Mouse (Mus musculus) CH12.LX (cell line): ENCODE measurements around the gene Olfml2a. TPM values are rescaled to one million over a fixed set of nuclear protein-coding genes. Genes with fewer than 3 reads are reported as not detected.
A peak's percentile ranks its signal among the peaks of the same experiment; 100 is the strongest.

Experiments used
- DNase-seq: peaks from one replicate; pipeline ENCODE4 v3.0.0-alpha.2; 2013; ENCODE audit errors: extremely low read depth
- H3K27ac ChIP-seq: 2 replicates; pipeline ENCODE4 v1.5.1; 2012; ENCODE audit warnings: low read depth, mild to moderate bottlenecking, control low read depth, moderate library complexity; ENCODE audit not compliant: insufficient read depth
- H3K27me3 ChIP-seq: replicated peaks from 2 replicates; pipeline ENCODE3; 2012; ENCODE audit warnings: inconsistent platforms
- H3K36me3 ChIP-seq, 2 experiments: replicated peaks in 1 of 2; 2 replicates each; pipeline versions ENCODE3 to v1.6.1; 2012; ENCODE audit warnings: inconsistent platforms in 1 of 2, low read length in 1 of 2, mild to moderate bottlenecking in 1 of 2, mixed read lengths in 1 of 2, moderate library complexity in 1 of 2; ENCODE audit not compliant: control insufficient read depth in 1 of 2, insufficient read depth in 1 of 2
- H3K4me1 ChIP-seq, 2 experiments: 2 replicates each; pipeline ENCODE4 v1.6.1; 2012; ENCODE audit warnings: inconsistent platforms in 1 of 2, moderate library complexity in 1 of 2; ENCODE audit not compliant: insufficient read depth in 2 of 2, control insufficient read depth in 1 of 2
- H3K4me2 ChIP-seq: 2 replicates; pipeline ENCODE4 v1.6.1; 2012; ENCODE audit warnings: low read depth, mild to moderate bottlenecking, control low read depth; ENCODE audit not compliant: poor library complexity, insufficient read depth, severe bottlenecking
- H3K4me3 ChIP-seq, 3 experiments: fragments of 150-350 bp in 1 of 3; sonication (generic) in 1 of 3; replicated peaks in 1 of 3; 2 replicates each; pipeline versions ENCODE3 to v1.5.1; 2011 to 2012; ENCODE audit warnings: low read depth in 2 of 3, low read length in 2 of 3, mild to moderate bottlenecking in 2 of 3, moderate library complexity in 2 of 3, control low read depth in 1 of 3, improper control_type of control experiment in 1 of 3, inconsistent platforms in 1 of 3, mixed read lengths in 1 of 3; ENCODE audit not compliant: poor library complexity in 1 of 3
- H3K79me2 ChIP-seq: replicated peaks from 2 replicates; pipeline ENCODE4 v1.6.1; 2012; ENCODE audit warnings: mild to moderate bottlenecking, moderate library complexity; ENCODE audit not compliant: control insufficient read depth, poor library complexity, insufficient read depth, severe bottlenecking; ENCODE audit errors: extremely low read depth
- H3K9ac ChIP-seq: 2 replicates; pipeline ENCODE4 v1.6.1; 2012; ENCODE audit warnings: low read depth, mild to moderate bottlenecking, control low read depth, moderate library complexity; ENCODE audit not compliant: insufficient read depth
- H3K9me3 ChIP-seq: replicated peaks from 2 replicates; pipeline ENCODE3; 2012; ENCODE audit warnings: low read length, inconsistent platforms, mixed read lengths
- CHD1 ChIP-seq: IDR thresholded peaks from 2 replicates; pipeline ENCODE4 v1.6.1; 2012; ENCODE audit warnings: low read depth, low read length, improper control_type of control experiment, inconsistent platforms
- ELF1 ChIP-seq: IDR thresholded peaks from 2 replicates; pipeline ENCODE4 v1.6.1; 2014; ENCODE audit warnings: low read depth, mild to moderate bottlenecking, inconsistent platforms, low read length, improper control_type of control experiment
- ETS1 ChIP-seq: conservative IDR thresholded peaks from 2 replicates; pipeline ENCODE4 v1.6.1; 2012; ENCODE audit warnings: low read depth, mild to moderate bottlenecking, inconsistent platforms, low read length, improper control_type of control experiment, moderate library complexity
- GABPA ChIP-seq: IDR thresholded peaks from 2 replicates; pipeline ENCODE4 v1.6.1; 2012; ENCODE audit warnings: low read depth, low read length, improper control_type of control experiment, inconsistent platforms; ENCODE audit not compliant: insufficient replicate concordance
- JUN ChIP-seq: IDR thresholded peaks from 2 replicates; pipeline ENCODE4 v1.6.1; 2011; ENCODE audit warnings: low read depth, mild to moderate bottlenecking, low read length, improper control_type of control experiment, moderate library complexity; ENCODE audit not compliant: insufficient read depth
- KAT2A ChIP-seq: IDR thresholded peaks from 2 replicates; pipeline ENCODE4 v1.6.1; 2012; ENCODE audit warnings: low read length, improper control_type of control experiment, inconsistent platforms; ENCODE audit not compliant: insufficient replicate concordance
- MAFK ChIP-seq: IDR thresholded peaks from 2 replicates; pipeline ENCODE4 v1.6.1; 2011; ENCODE audit warnings: low read length, improper control_type of control experiment; ENCODE audit not compliant: insufficient replicate concordance
- MYC ChIP-seq: IDR thresholded peaks from 2 replicates; pipeline ENCODE4 v1.6.1; 2011; ENCODE audit warnings: low read depth, mild to moderate bottlenecking, improper control_type of control experiment, low read length
- SMC3 ChIP-seq: IDR thresholded peaks from 2 replicates; pipeline ENCODE4 v1.6.1; 2011; ENCODE audit warnings: low read depth, low read length, improper control_type of control experiment
- TBP ChIP-seq: conservative IDR thresholded peaks from 2 replicates; pipeline ENCODE4 v1.6.1; 2011; ENCODE audit warnings: low read depth, low read length, improper control_type of control experiment
- UBTF ChIP-seq: IDR thresholded peaks from 2 replicates; pipeline ENCODE4 v1.6.1; 2012; ENCODE audit warnings: low read depth, mild to moderate bottlenecking, inconsistent platforms, low read length, improper control_type of control experiment, moderate library complexity
- ZMIZ1 ChIP-seq: IDR thresholded peaks from 2 replicates; pipeline ENCODE4 v1.6.1; 2012; ENCODE audit warnings: low read depth, mild to moderate bottlenecking, inconsistent platforms, low read length, improper control_type of control experiment
- dilution Hi-C: fragments of 300-500 bp; cut with MboI; formaldehyde crosslinking; loops from 2 replicates; pipeline ENCODE4 v1.14.3; 2020; ENCODE audit warnings: low sequenced_read_pairs; ENCODE audit not compliant: extremely low pct_unique_long_range_greater_than_20kb, extremely low pct_ligation_motif_present
- in situ Hi-C: fragments of 300-500 bp; cut with MboI; formaldehyde crosslinking; loops from 3 replicates; pipeline ENCODE4 v1.14.3; 2019; ENCODE audit warnings: low sequenced_read_pairs, low pct_ligation_motif_present, low pct_unique_long_range_greater_than_20kb, mixed read lengths
- polyA plus RNA-seq: library from polyadenylated mRNA; unstranded; fragments of >175 nt; gene quantifications from 2 replicates; pipeline ENCODE4 v1.2.1, GENCODE M21; 2012; ENCODE audit warnings: low read depth; ENCODE audit not compliant: insufficient read length
- total RNA-seq, 2 experiments: library from RNA; depleted of rRNA; stranded (reverse); fragments of 300-350 nt in 1 of 2; fragments of >200 nt in 1 of 2; gene quantifications; 2 replicates each; pipeline ENCODE4 v1.2.3; 2012 to 2014

Olfml2a gene
- total and polyA plus RNA-seq, 3 experiments = 4.3 to 8.5 (median 5.5) TPM

DNA sequence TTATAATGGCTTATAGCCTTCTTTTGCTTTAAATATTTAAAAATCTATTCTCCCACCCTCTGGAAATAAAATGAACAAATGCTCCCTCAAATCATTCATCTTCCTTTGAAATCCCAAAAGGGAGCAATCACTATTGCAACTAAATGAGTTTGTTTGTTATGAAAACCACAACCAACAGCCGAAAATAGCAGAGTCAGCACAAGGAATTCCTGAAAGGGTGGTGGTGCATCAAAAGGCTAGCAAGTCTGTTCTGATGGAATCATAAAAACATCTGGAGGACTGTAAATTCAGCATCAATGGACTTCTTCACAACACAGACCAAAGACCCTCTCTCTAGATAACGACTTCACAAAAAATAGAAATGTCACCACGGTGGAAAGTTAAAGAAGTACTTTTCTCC is 8.3 kb upstream of the Olfml2a start:
- H3K27me3 ChIP-seq = peaks cover 7% of the 10 kb centered on the region
- in situ Hi-C loops = no loop called here

DNA sequence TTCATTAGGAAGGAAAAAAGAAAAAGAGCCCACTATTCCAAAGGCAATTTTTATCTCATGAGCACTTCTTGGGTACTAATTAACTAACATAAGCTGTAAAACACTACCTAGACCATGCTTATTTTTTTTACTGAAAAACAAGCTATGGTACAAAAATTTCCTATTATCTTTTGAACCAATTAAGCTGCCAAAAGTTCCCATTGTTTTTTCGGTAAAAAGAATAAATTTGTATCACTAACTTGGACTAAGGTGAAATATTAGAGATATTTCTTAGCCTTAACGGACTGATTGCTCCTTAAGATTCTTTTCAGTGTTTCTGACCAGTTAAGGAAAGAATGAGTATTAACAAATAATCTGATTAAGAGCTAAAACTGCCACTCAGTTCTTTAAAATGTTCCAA is 7.9 kb upstream of the Olfml2a start:
- TF ChIP-seq SMC3 (no peak), KAT2A (no peak)
- TF ChIP-seq, all 38 proteins: peak for 0
- H3K4me2 ChIP-seq = no peak overlapping the region
- no peaks in the 10 kb centered on the region for H3K9me3 ChIP-seq
- no peaks in the 10 kb centered on the region; the same call in 1 of the 2 replicates for H3K79me2 ChIP-seq
- H3K36me3 ChIP-seq = no peaks in the 10 kb centered on the region
- dilution Hi-C loops = no loop called here
- H3K27ac ChIP-seq = no peak overlapping the region
- in situ Hi-C loops = no loop called here
- peaks cover 7% of the 10 kb centered on the region for H3K27me3 ChIP-seq
- H3K9ac ChIP-seq = no peak overlapping the region
- DNase-seq = no peak
- H3K4me3 ChIP-seq = no peak overlapping the region
- H3K4me1 ChIP-seq = peaks cover 0 to 14% of the 10 kb centered on the region in 2 experiments; a peak in 2 of 4 replicates

More for the DNA sequence above, 8.3 kb upstream of the Olfml2a start:
- dilution Hi-C loops = no loop called here
- DNase-seq = no peak
- Histone ChIP-seq H3K79me2 (no peaks in the 10 kb centered on the region; the same call in 1 of the 2 replicates), H3K9me3 (no peaks in the 10 kb centered on the region), H3K27ac (no peak overlapping the region), H3K4me1 (peaks cover 0 to 14% of the 10 kb centered on the region in 2 experiments; a peak in 2 of 4 replicates), H3K9ac (no peak overlapping the region), H3K4me3 (no peak overlapping the region), H3K36me3 (no peaks in the 10 kb centered on the region), H3K4me2 (no peak overlapping the region)
- TF ChIP-seq MAFK (0 out of 2 replicates have a peak, but pooled peaks have one; percentile 18), TBP (no peak), JUN (no peak)

DNA sequence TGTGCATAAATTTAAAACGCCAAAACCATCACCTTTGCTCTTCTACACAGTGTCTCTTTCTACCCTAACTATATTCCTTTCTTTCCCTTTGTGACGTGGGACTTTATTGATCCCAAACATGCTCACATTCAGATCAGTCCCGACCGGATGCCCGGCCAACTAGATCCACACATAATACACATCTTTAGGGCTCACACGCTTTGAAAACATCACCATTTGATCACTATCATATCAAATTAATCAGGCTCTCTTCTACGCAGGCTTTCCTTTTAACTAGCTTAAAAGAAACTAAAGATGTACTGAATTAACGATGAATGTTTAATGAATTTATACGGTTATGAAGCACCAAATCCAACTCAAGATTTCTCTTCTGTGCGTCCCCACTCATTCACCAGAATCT is 7.2 kb upstream of the Olfml2a start:
- Histone ChIP-seq H3K36me3 (no peaks in the 10 kb centered on the region), H3K4me3 (no peak overlapping the region), H3K27me3 (peaks cover 7% of the 10 kb centered on the region), H3K4me1 (peaks cover 0 to 14% of the 10 kb centered on the region in 2 experiments; a peak in 2 of 4 replicates), H3K9me3 (no peaks in the 10 kb centered on the region), H3K79me2 (no peaks in the 10 kb centered on the region; the same call in 1 of the 2 replicates), H3K4me2 (peak overlapping the region; percentile 95; the same call in 1 of the 2 replicates), H3K27ac (no peak overlapping the region), H3K9ac (no peak overlapping the region)
- dilution Hi-C loops = no loop called here
- no peak for DNase-seq
- no peak for TF ChIP-seq ZMIZ1
- no peak for TF ChIP-seq CHD1
- TF ChIP-seq JUN = no peak
- no peak for TF ChIP-seq UBTF
- no peak for TF ChIP-seq ETS1
- TF ChIP-seq ELF1 = no peak
- no peak for TF ChIP-seq GABPA
- TF ChIP-seq MYC = no peak
- in situ Hi-C loops = no loop called here
